Mouse (Mus musculus) heart, adult 2 months (tissue): ENCODE results near the gene Ift27. TPM values are rescaled to one million over a fixed set of nuclear protein-coding genes. Genes with fewer than 3 reads are reported as not detected.

ENCODE experiments used
- DNase-seq, 2 experiments: peaks; one replicate each; pipeline ENCODE4 v3.0.0; 2021
- H3K27ac ChIP-seq: fragments of 200-600 bp; 2 replicates; pipeline ENCODE4 v1.8.1; 2022
- H3K27me3 ChIP-seq: fragments of 200-500 bp; 2 replicates; pipeline ENCODE4 v1.6.1; 2012; ENCODE audit warnings: mild to moderate bottlenecking, low read length, inconsistent platforms, mixed read lengths; ENCODE audit not compliant: control insufficient read depth, insufficient read depth
- H3K36me3 ChIP-seq: fragments of 200-500 bp; 2 replicates; pipeline ENCODE4 v1.6.1; 2012; ENCODE audit warnings: low read length, inconsistent platforms; ENCODE audit not compliant: control insufficient read depth, insufficient read depth
- H3K4me1 ChIP-seq: fragments of 200-500 bp; 2 replicates; pipeline ENCODE4 v1.6.1; 2011; ENCODE audit warnings: low read length; ENCODE audit not compliant: control insufficient read depth, insufficient read depth
- H3K4me3 ChIP-seq: fragments of 200-600 bp; 2 replicates; pipeline ENCODE4 v1.8.1; 2022
- H3K79me2 ChIP-seq: fragments of 200-500 bp; replicated peaks from 2 replicates; pipeline ENCODE4 v1.6.1; 2012; ENCODE audit warnings: mild to moderate bottlenecking, inconsistent platforms, low read length, moderate library complexity, mixed read lengths; ENCODE audit not compliant: control insufficient read depth, insufficient read depth
- H3K9ac ChIP-seq: fragments of 200-500 bp; 2 replicates; pipeline ENCODE4 v1.6.1; 2012; ENCODE audit warnings: low read depth, mild to moderate bottlenecking, control low read depth, inconsistent platforms, low read length, mixed read lengths
- CTCF ChIP-seq: fragments of 200-600 bp; IDR thresholded peaks from 2 replicates; pipeline ENCODE4 v1.8.1; 2022; ENCODE audit warnings: antibody characterized with exemption, mild to moderate bottlenecking, moderate library complexity
- EP300 ChIP-seq: fragments of 200-500 bp; IDR thresholded peaks from 2 replicates; pipeline ENCODE4 v1.6.1; 2011; ENCODE audit warnings: low read depth, low read length, control low read depth; ENCODE audit not compliant: insufficient read depth
- POLR2A ChIP-seq: fragments of 200-500 bp; IDR thresholded peaks from 2 replicates; pipeline ENCODE4 v1.6.1; 2011; ENCODE audit warnings: mild to moderate bottlenecking, low read depth, low read length, control low read depth; ENCODE audit not compliant: insufficient read depth
- WGBS: fragments of 180-500 bp; shearing (Covaris S2); methylation state at CpG from one replicate; pipeline ENCODE4 v1.1.7; 2018; 5-methylcytosine and 5-hydroxymethylcytosine counted together
- intact Hi-C: fragments of 180-260 bp; cut with DNase I; formaldehyde crosslinking; loops from one replicate; pipeline ENCODE4 v1.15.1; 2025
- polyA plus RNA-seq: library from polyadenylated mRNA; depleted of rRNA; stranded (reverse); fragments of >200 nt; gene quantifications from 2 replicates; pipeline ENCODE4 v1.2.3, GENCODE M21; 2012
- total RNA-seq, 2 experiments: library from RNA; stranded (reverse); gene quantifications; 2 replicates each; pipeline ENCODE4 v1.2.3; 2021

Ift27 gene
- total and polyA plus RNA-seq, 3 experiments: 9.3 to 22.6 (median 10.0) TPM

- 51% methylated on average over 2 of the region's 2 CpGs for WGBS
- no peak overlapping the region for H3K4me3 ChIP-seq
Measured at GRCm38 (mm10) chr15:78133389-78133788, 40.5 kb downstream of the Ift27 start.

GRCm38 (mm10) chr15:78119704-78120103 is 54.2 kb downstream of the Ift27 start, which contains the start of gene Cacng2:
Gene Cacng2, minus strand, starts transcription at chr15:78120028.
- H3K4me1 ChIP-seq: no peaks in the 10 kb centered on the region

More at GRCm38 (mm10) chr15:78133389-78133788, 40.5 kb downstream of the Ift27 start:
- H3K36me3 ChIP-seq: no peaks in the 10 kb centered on the region
- intact Hi-C loops: no loop called here
- no peak for DNase-seq
- no peak overlapping the region for H3K9ac ChIP-seq
- TF ChIP-seq EP300: no peak
- TF ChIP-seq POLR2A: no peak
- TF ChIP-seq CTCF: no peak
- no peak overlapping the region for H3K27ac ChIP-seq
- H3K79me2 ChIP-seq: no peaks in the 10 kb centered on the region
- no peaks in the 10 kb centered on the region for H3K4me1 ChIP-seq
- H3K27me3 ChIP-seq: no peaks in the 10 kb centered on the region

GRCm38 (mm10) chr15:78119248-78119647 is 54.7 kb downstream of the Ift27 start:
- WGBS: 8% methylated on average over 38 of the region's 39 CpGs
- intact Hi-C loops: loop anchor here (10.0 kb wide), 1 partner anchor 184 kb away; no protein-coding TSS in a partner anchor

More at GRCm38 (mm10) chr15:78119704-78120103, 54.2 kb downstream of the Ift27 start, which contains the start of gene Cacng2:
- DNase-seq: peak; percentile 93
- peaks cover 1% of the 10 kb centered on the region; the same call in 1 of the 2 replicates for H3K27me3 ChIP-seq
- WGBS: 2% methylated on average over 37 of the region's 42 CpGs
- intact Hi-C loops: loop anchor here (10.0 kb wide), 1 partner anchor 185 kb away; no protein-coding TSS in a partner anchor
- TF ChIP-seq EP300: no peak
- H3K79me2 ChIP-seq: no peaks in the 10 kb centered on the region
- no peaks in the 10 kb centered on the region for H3K36me3 ChIP-seq
- no peak within 1 kb of the TSS for H3K4me3 ChIP-seq
- no peak within 1 kb of the TSS for H3K9ac ChIP-seq
- H3K27ac ChIP-seq: no peak within 1 kb of the TSS

GRCm38 (mm10) chr15:78118275-78118995 is 55.5 kb downstream of the Ift27 start:
- Histone ChIP-seq H3K4me3 (no peak overlapping the region), H3K79me2 (no peaks in the 10 kb centered on the region), H3K36me3 (no peaks in the 10 kb centered on the region), H3K9ac (no peak overlapping the region), H3K27ac (no peak overlapping the region), H3K27me3 (peaks cover 1% of the 10 kb centered on the region; the same call in 1 of the 2 replicates), H3K4me1 (no peaks in the 10 kb centered on the region)
- intact Hi-C loops: loop anchor here (10.0 kb wide), 1 partner anchor 184 kb away; no protein-coding TSS in a partner anchor
- TF ChIP-seq POLR2A (no peak), CTCF (no peak), EP300 (no peak)
- 66% methylated on average over 18 of the region's 18 CpGs for WGBS
- no peak for DNase-seq

More at GRCm38 (mm10) chr15:78119248-78119647, 54.7 kb downstream of the Ift27 start:
- Histone ChIP-seq H3K9ac (no peak overlapping the region), H3K4me3 (no peak overlapping the region), H3K27ac (no peak overlapping the region), H3K36me3 (no peaks in the 10 kb centered on the region), H3K79me2 (no peaks in the 10 kb centered on the region), H3K27me3 (peaks cover 1% of the 10 kb centered on the region; the same call in 1 of the 2 replicates), H3K4me1 (no peaks in the 10 kb centered on the region)
- TF ChIP-seq POLR2A (no peak), CTCF (no peak), EP300 (no peak)
- peak in 1 of 2 experiments; percentile 18 for DNase-seq

- TF ChIP-seq POLR2A: no peak
- H3K27me3 ChIP-seq: peaks cover 1% of the 10 kb centered on the region; the same call in 1 of the 2 replicates
- no peaks in the 10 kb centered on the region for H3K4me1 ChIP-seq
- intact Hi-C loops: loop anchor here (10.0 kb wide), 1 partner anchor 183 kb away; no protein-coding TSS in a partner anchor
- H3K9ac ChIP-seq: no peak overlapping the region
- WGBS: 86% methylated on average over 16 of the region's 16 CpGs
- no peak overlapping the region for H3K4me3 ChIP-seq
- H3K79me2 ChIP-seq: no peaks in the 10 kb centered on the region
- no peak overlapping the region for H3K27ac ChIP-seq
- H3K36me3 ChIP-seq: no peaks in the 10 kb centered on the region
- DNase-seq: no peak
Measured at GRCm38 (mm10) chr15:78117731-78118130, 56.2 kb downstream of the Ift27 start.

- no peaks in the 10 kb centered on the region for H3K79me2 ChIP-seq
- H3K27me3 ChIP-seq: peaks cover 1% of the 10 kb centered on the region; the same call in 1 of the 2 replicates
- no peaks in the 10 kb centered on the region for H3K36me3 ChIP-seq
- H3K9ac ChIP-seq: no peak overlapping the region
- TF ChIP-seq EP300 (no peak), CTCF (no peak), POLR2A (no peak)
- intact Hi-C loops: loop anchor here (10.0 kb wide), 1 partner anchor 182 kb away; no protein-coding TSS in a partner anchor
- no peak for DNase-seq
- WGBS: 83% methylated on average over 10 of the region's 10 CpGs
- H3K4me1 ChIP-seq: no peaks in the 10 kb centered on the region
- H3K4me3 ChIP-seq: no peak overlapping the region
- no peak overlapping the region for H3K27ac ChIP-seq
Measured at GRCm38 (mm10) chr15:78116936-78117335, 57.0 kb downstream of the Ift27 start.
